Mouse (Mus musculus): ENCODE data around the gene Cela3b.
"Not testable (repeated sequence)": the region's sequence is repeated elsewhere in the genome, so short reads cannot be mapped to it uniquely, and the experiment has no call there.

Gene Cela3b

GRCm38 (mm10) chr4:137417712-137418564 lies 12.4 kb downstream of the Cela3b start:
- no peak for DNase-seq (ENCODE audit: low spot score)

- DNase-seq (ENCODE audit: low spot score), result no peak
Measured at GRCm38 (mm10) chr4:137414936-137415335, 15.4 kb downstream of the Cela3b start.

GRCm38 (mm10) chr4:137412185-137412709 lies 18.1 kb downstream of the Cela3b start:
- not testable (repeated sequence) for DNase-seq (ENCODE audit: low spot score)

GRCm38 (mm10) chr4:137409691-137410090 lies 20.6 kb downstream of the Cela3b start, which contains the start of gene Cela3a:
Gene Cela3a, minus strand, starts transcription at chr4:137409791.
- no peak for DNase-seq (ENCODE audit: low spot score)

GRCm38 (mm10) chr4:137405571-137405970 lies 24.8 kb downstream of the Cela3b start:
- DNase-seq (ENCODE audit: low spot score), result no peak

- no peak for DNase-seq (ENCODE audit: low spot score)
Measured at GRCm38 (mm10) chr4:137396641-137397525, 33.5 kb downstream of the Cela3b start.

GRCm38 (mm10) chr4:137393378-137394135 lies 36.8 kb downstream of the Cela3b start:
- no peak for DNase-seq (ENCODE audit: low spot score)

GRCm38 (mm10) chr4:137392874-137393273 lies 37.5 kb downstream of the Cela3b start:
- no peak for DNase-seq (ENCODE audit: low spot score)

- DNase-seq (ENCODE audit: low spot score), result no peak
Measured at GRCm38 (mm10) chr4:137391287-137391686, 39.1 kb downstream of the Cela3b start.

- DNase-seq (ENCODE audit: low spot score), result no peak
Measured at GRCm38 (mm10) chr4:137390196-137390595, 40.1 kb downstream of the Cela3b start.

GRCm38 (mm10) chr4:137388983-137389382 lies 41.4 kb downstream of the Cela3b start:
- no peak for DNase-seq (ENCODE audit: low spot score)

- DNase-seq (ENCODE audit: low spot score), result peak; percentile 45
Measured at GRCm38 (mm10) chr4:137388059-137388794, 42.1 kb downstream of the Cela3b start.

GRCm38 (mm10) chr4:137387482-137388058 lies 42.8 kb downstream of the Cela3b start:
- no peak for DNase-seq (ENCODE audit: low spot score)

- no peak for DNase-seq (ENCODE audit: low spot score)
Measured at GRCm38 (mm10) chr4:137380702-137381605, 49.4 kb downstream of the Cela3b start.

- no peak for DNase-seq (ENCODE audit: low spot score)
Measured at GRCm38 (mm10) chr4:137379713-137380255, 50.6 kb downstream of the Cela3b start.

GRCm38 (mm10) chr4:137379085-137379484 lies 51.3 kb downstream of the Cela3b start:
- no peak for DNase-seq (ENCODE audit: low spot score)

- no peak for DNase-seq (ENCODE audit: low spot score)
Measured at GRCm38 (mm10) chr4:137377526-137378304, 52.6 kb downstream of the Cela3b start.

GRCm38 (mm10) chr4:137376778-137377177 lies 53.6 kb downstream of the Cela3b start:
- no peak for DNase-seq (ENCODE audit: low spot score)

Measured in urinary bladder, postnatal 10 days (tissue).